Mouse (Mus musculus) testis, adult 2 months (tissue): ENCODE data around the gene Psme1.

ENCODE experiments used
- CTCF ChIP-seq: fragments of 200-500 bp; IDR thresholded peaks from 2 replicates; pipeline ENCODE4 v1.5.1; 2012; ENCODE audit warnings: low read depth, mild to moderate bottlenecking, inconsistent platforms, low read length, moderate library complexity; ENCODE audit not compliant: control insufficient read depth, insufficient read depth, insufficient replicate concordance
- POLR2A ChIP-seq: fragments of 200-500 bp; IDR thresholded peaks from 2 replicates; pipeline ENCODE4 v1.6.1; 2012; ENCODE audit warnings: low read depth, mild to moderate bottlenecking, inconsistent platforms, low read length, moderate library complexity; ENCODE audit not compliant: control insufficient read depth

DNA sequence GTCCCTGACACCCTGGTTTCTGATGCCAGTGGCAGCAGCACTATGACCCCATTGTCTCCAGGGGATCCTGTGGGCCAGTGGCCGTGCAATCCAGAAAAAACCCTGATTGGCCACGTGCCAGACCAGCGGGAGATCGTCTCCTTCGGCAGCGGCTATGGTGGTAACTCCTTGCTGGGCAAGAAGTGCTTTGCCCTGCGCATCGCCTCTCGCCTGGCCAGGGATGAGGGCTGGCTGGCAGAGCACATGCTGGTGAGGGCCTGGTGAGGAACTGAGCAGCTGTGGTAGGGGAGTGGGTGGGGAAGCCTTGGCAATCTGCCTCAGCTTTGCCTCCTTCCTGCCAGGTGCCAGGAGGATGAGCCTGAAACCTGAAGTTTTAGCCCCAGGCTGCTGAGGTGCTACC lies 33.6 kb upstream of the Psme1 start:
- TF ChIP-seq POLR2A (no peak), CTCF (no peak)
